Mouse (Mus musculus): ENCODE measurements around the gene Anapc4.

- TF ChIP-seq CTCF (IDR thresholded peaks at IDR 0.05; ENCODE audit: control insufficient read depth, insufficient read depth, insufficient read length), result no peak
- TF ChIP-seq USF1 (IDR thresholded peaks at IDR 0.05; ENCODE audit: low read depth), result no peak
- no peak for TF ChIP-seq MYOD1 (IDR thresholded peaks at IDR 0.05; ENCODE audit: control insufficient read depth, insufficient read length, low read depth)
- no peak for TF ChIP-seq MAX (IDR thresholded peaks at IDR 0.05)
- no peak for TF ChIP-seq CEBPB (IDR thresholded peaks at IDR 0.05; ENCODE audit: low read depth)
- no peak for TF ChIP-seq MYOG (IDR thresholded peaks at IDR 0.05; ENCODE audit: control insufficient read depth, extremely low read depth, insufficient read length)
These were observed 79.9 kb downstream of the Anapc4 start for GRCm38 (mm10) chr5:52913711-52914110.
